In genomic region chr7:28945416-28946270, GRCm38 (mm10) we compare ENCODE assay signal across 8 mouse cellular contexts. TPM values are rescaled to one million over a fixed set of nuclear protein-coding genes. Genes with fewer than 3 reads are reported as not detected.
DNase-seq lines count a peak whose midpoint lies in the region; ATAC-seq and TF ChIP-seq lines count a peak whose summit lies in the region.

No protein-coding gene starts in this region.

- intact Hi-C loops in gastrocnemius, adult 2 months (cut with DNase I) = no loop called here

- peak overlapping the region; percentile 34 for H3K4me2 ChIP-seq in embryonic facial prominence, embryonic 13.5 days
- H3K4me2 ChIP-seq in intestine, embryonic 16.5 days (ENCODE audit: low read depth, low read length) = peak overlapping the region; percentile 13; the same call in 1 of the 2 replicates

- H3K27ac ChIP-seq in gastrocnemius, adult 2 months = peak overlapping the region; percentile 92
- H3K27ac ChIP-seq in embryonic facial prominence, embryonic 13.5 days = peak overlapping the region; percentile 93
- peak overlapping the region; percentile 85 for H3K27ac ChIP-seq in intestine, embryonic 16.5 days (ENCODE audit: low read length)

- H3K4me3 ChIP-seq in gastrocnemius, adult 2 months = peak overlapping the region; percentile 36
- H3K4me3 ChIP-seq in embryonic facial prominence, embryonic 13.5 days = peak overlapping the region; percentile 14
- no peak overlapping the region for H3K4me3 ChIP-seq in intestine, embryonic 16.5 days (ENCODE audit: low read length)

- DNase-seq in gastrocnemius, adult 2 months = peak; percentile 16
- no peak for DNase-seq in gastrocnemius, postnatal 4 days (ENCODE audit: low spot score in 2 of 2)
- peak; percentile 57 for DNase-seq in lung, postnatal 25 days (ENCODE audit: low spot score)
- no peak for DNase-seq in urinary bladder, postnatal 25 days (ENCODE audit: low spot score)
- no peak for DNase-seq in left cerebral cortex, adult 11 months (ENCODE audit: low spot score)
- DNase-seq in right cerebral cortex, adult 18-20 months = no peak

- 12% methylated on average over 10 of the region's 10 CpGs for WGBS in embryonic facial prominence, embryonic 13.5 days
- 26% methylated on average over 10 of the region's 10 CpGs for WGBS in intestine, embryonic 16.5 days

- H3K9ac ChIP-seq in embryonic facial prominence, embryonic 13.5 days = peak overlapping the region; percentile 37
- H3K9ac ChIP-seq in intestine, embryonic 16.5 days (ENCODE audit: low read depth, low read length) = peak overlapping the region; percentile 44; the same call in 1 of the 2 replicates

- peaks cover 89% of the 10 kb centered on the region for H3K4me1 ChIP-seq in embryonic facial prominence, embryonic 13.5 days
- H3K4me1 ChIP-seq in intestine, embryonic 16.5 days (ENCODE audit: control insufficient read depth, insufficient read depth, low read length) = peaks cover 88% of the 10 kb centered on the region

- no peaks in the 10 kb centered on the region for H3K9me3 ChIP-seq in embryonic facial prominence, embryonic 13.5 days
- no peaks in the 10 kb centered on the region for H3K9me3 ChIP-seq in intestine, embryonic 16.5 days (ENCODE audit: control insufficient read depth, low read length)

- H3K27me3 ChIP-seq in embryonic facial prominence, embryonic 13.5 days = no peaks in the 10 kb centered on the region
- no peaks in the 10 kb centered on the region for H3K27me3 ChIP-seq in intestine, embryonic 16.5 days (replicated peaks; ENCODE audit: control insufficient read depth, insufficient read depth, low read length)

- H3K36me3 ChIP-seq in embryonic facial prominence, embryonic 13.5 days = peaks cover 8% of the 10 kb centered on the region
- peaks cover 3% of the 10 kb centered on the region; the same call in 1 of the 2 replicates for H3K36me3 ChIP-seq in intestine, embryonic 16.5 days (ENCODE audit: control insufficient read depth, insufficient read depth, low read length)

- ATAC-seq in embryonic facial prominence, embryonic 13.5 days (ENCODE audit: insufficient number of reproducible peaks, insufficient read depth, low FRiP score, low TSS enrichment, low read depth) = peak; percentile 52; the same call in 1 of the 2 replicates
- ATAC-seq in intestine, embryonic 16.5 days = peak; percentile 68

- no peak for TF ChIP-seq CTCF in gastrocnemius, adult 2 months (IDR thresholded peaks at IDR 0.05)

RNA-seq across cellular contexts. Expression of gene Actn4, which starts 16.5 kb away (rescaled TPM):
- 10 to 100 TPM; 27.1 to 40.2 TPM for total RNA-seq in gastrocnemius, adult 2 months (2021)
- total RNA-seq in gastrocnemius, postnatal 4 days (2021) = 100 to 1,000 TPM; 133 to 160 TPM
- 232 and 258 TPM in 2 replicates for polyA plus RNA-seq in embryonic facial prominence, embryonic 13.5 days (2015; fragmentation: Nextera tagmentation; extraction: Ambion mirVana)
- 402 and 447 TPM in 2 replicates for polyA plus RNA-seq in intestine, embryonic 16.5 days (2015; fragmentation: Nextera tagmentation; extraction: Ambion mirVana)

RNA-seq across cellular contexts. Expression of gene Eif3k, which starts 36.0 kb away (rescaled TPM):
- 100 to 1,000 TPM; 122 to 141 TPM for total RNA-seq in gastrocnemius, adult 2 months (2021)
- 100 to 1,000 TPM; 191 to 212 TPM for total RNA-seq in gastrocnemius, postnatal 4 days (2021)
- polyA plus RNA-seq in embryonic facial prominence, embryonic 13.5 days (2015; fragmentation: Nextera tagmentation; extraction: Ambion mirVana) = 453 and 455 TPM in 2 replicates
- 355 and 362 TPM in 2 replicates for polyA plus RNA-seq in intestine, embryonic 16.5 days (2015; fragmentation: Nextera tagmentation; extraction: Ambion mirVana)

RNA-seq across cellular contexts. Expression of gene Map4k1, which starts 36.2 kb away (rescaled TPM):
- total RNA-seq in gastrocnemius, adult 2 months (2021) = under 1 TPM; 0.25 to 0.33 TPM
- total RNA-seq in gastrocnemius, postnatal 4 days (2021) = 1 to 10 TPM; 1.3 to 1.6 TPM
- polyA plus RNA-seq in embryonic facial prominence, embryonic 13.5 days (2015; fragmentation: Nextera tagmentation; extraction: Ambion mirVana) = 7.7 and 9.9 TPM in 2 replicates
- 6.9 and 7.3 TPM in 2 replicates for polyA plus RNA-seq in intestine, embryonic 16.5 days (2015; fragmentation: Nextera tagmentation; extraction: Ambion mirVana)

Comparison
In these comparisons a context has a peak if more than half of its experiments do, and no peak if none do; other contexts are left out.
1. DNase-seq: peak in gastrocnemius, adult 2 months (single experiment) and lung, postnatal 25 days (single experiment); none in gastrocnemius, postnatal 4 days (0 of 2), urinary bladder, postnatal 25 days (single experiment), left cerebral cortex, adult 11 months (single experiment) and right cerebral cortex, adult 18-20 months (single experiment).
2. Peak in every context shown above with its lines, with median percentiles within 50 percentile points of each other: H3K27ac ChIP-seq.